Mouse (Mus musculus) liver, embryonic 15.5 days (tissue): ENCODE measurements around the gene Vegfd. TPM values are rescaled to one million over a fixed set of nuclear protein-coding genes. Genes with fewer than 3 reads are reported as not detected.

Experiments
- ATAC-seq: fragments of 200-750 bp; cut with Nextera tagmentation; 2 replicates; pipeline ENCODE4 v1.8.0; 2017; ENCODE audit warnings: moderate number of reproducible peaks, mild to moderate bottlenecking, moderate library complexity; ENCODE audit not compliant: insufficient read depth
- H3K27ac ChIP-seq: fragments of 300-500 bp; sonication (generic); replicated peaks from 2 replicates; pipeline ENCODE4 v1.5.1; 2015; ENCODE audit warnings: mild to moderate bottlenecking, inconsistent platforms
- H3K27me3 ChIP-seq: fragments of 300-500 bp; sonication (generic); 2 replicates; pipeline ENCODE4 v1.6.1; 2015; ENCODE audit warnings: mild to moderate bottlenecking, inconsistent platforms
- H3K36me3 ChIP-seq: fragments of 300-500 bp; sonication (generic); replicated peaks from 2 replicates; pipeline ENCODE4 v1.6.1; 2015; ENCODE audit warnings: moderate library complexity, mild to moderate bottlenecking, inconsistent platforms
- H3K4me1 ChIP-seq: fragments of 300-500 bp; sonication (generic); replicated peaks from 2 replicates; pipeline ENCODE4 v1.6.1; 2015; ENCODE audit warnings: inconsistent platforms
- H3K4me2 ChIP-seq: fragments of 300-500 bp; sonication (generic); 2 replicates; pipeline ENCODE4 v1.6.1; 2015; ENCODE audit warnings: moderate library complexity, mild to moderate bottlenecking, inconsistent platforms
- H3K4me3 ChIP-seq: fragments of 300-500 bp; sonication (generic); replicated peaks from 2 replicates; pipeline ENCODE4 v1.5.1; 2015; ENCODE audit warnings: mild to moderate bottlenecking, inconsistent platforms
- H3K9ac ChIP-seq: fragments of 300-500 bp; sonication (generic); 2 replicates; pipeline ENCODE4 v1.6.1; 2015; ENCODE audit warnings: moderate library complexity, mild to moderate bottlenecking, inconsistent platforms
- H3K9me3 ChIP-seq: fragments of 300-500 bp; sonication (generic); replicated peaks from 2 replicates; pipeline ENCODE4 v1.6.1; 2016; ENCODE audit warnings: inconsistent platforms
- WGBS: fragments of 180-500 bp; shearing (Covaris S2); methylation state at CpG from one replicate; pipeline ENCODE4 v1.1.7; 2015; ENCODE audit warnings: mixed read lengths; ENCODE audit not compliant: insufficient replicate concordance; 5-methylcytosine and 5-hydroxymethylcytosine counted together
- polyA plus RNA-seq: library from polyadenylated mRNA; unstranded; fragments of >200 nt; fragmentation: Nextera tagmentation; extraction: Ambion mirVana; gene quantifications from 2 replicates; pipeline ENCODE4 v1.2.1, GENCODE M21; 2015

The Vegfd gene
- 0.76 and 1.1 TPM in 2 replicates for polyA plus RNA-seq

- Histone ChIP-seq H3K4me1 (no peaks in the 10 kb centered on the region), H3K27me3 (no peaks in the 10 kb centered on the region), H3K4me3 (no peak within 1 kb of the TSS), H3K4me2 (no peak within 1 kb of the TSS), H3K9me3 (no peaks in the 10 kb centered on the region), H3K9ac (no peak within 1 kb of the TSS), H3K36me3 (no peaks in the 10 kb centered on the region), H3K27ac (no peak within 1 kb of the TSS)
- ATAC-seq, result no peak
- 21% methylated on average over 3 of the region's 3 CpGs for WGBS
Measured at GRCm38 (mm10) chrX:164373081-164373480, at the start of gene Vegfd. Gene Vegfd, plus strand, starts transcription at chrX:164373378.

GRCm38 (mm10) chrX:164323391-164323913 lies 49.7 kb upstream of the Vegfd start:
- H3K27me3 ChIP-seq, result no peaks in the 10 kb centered on the region
- no peaks in the 10 kb centered on the region for H3K9me3 ChIP-seq
- H3K4me1 ChIP-seq, result no peaks in the 10 kb centered on the region
- no peak for ATAC-seq
- H3K36me3 ChIP-seq, result no peaks in the 10 kb centered on the region
- H3K9ac ChIP-seq, result no peak overlapping the region
- 48% methylated on average over 4 of the region's 4 CpGs for WGBS
- no peak overlapping the region for H3K4me2 ChIP-seq
- H3K27ac ChIP-seq, result no peak overlapping the region
- H3K4me3 ChIP-seq, result no peak overlapping the region

GRCm38 (mm10) chrX:164330351-164330750 lies 42.8 kb upstream of the Vegfd start:
- Histone ChIP-seq H3K27ac (no peak overlapping the region), H3K9ac (no peak overlapping the region), H3K4me2 (no peak overlapping the region), H3K9me3 (no peaks in the 10 kb centered on the region), H3K36me3 (no peaks in the 10 kb centered on the region), H3K4me3 (no peak overlapping the region), H3K4me1 (no peaks in the 10 kb centered on the region), H3K27me3 (no peaks in the 10 kb centered on the region)
- WGBS, result 72% methylated on average over 2 of the region's 2 CpGs
- ATAC-seq, result no peak

GRCm38 (mm10) chrX:164330766-164331165 lies 42.4 kb upstream of the Vegfd start:
- Histone ChIP-seq H3K27ac (no peak overlapping the region), H3K4me2 (no peak overlapping the region), H3K4me1 (no peaks in the 10 kb centered on the region), H3K9ac (no peak overlapping the region), H3K27me3 (no peaks in the 10 kb centered on the region), H3K4me3 (no peak overlapping the region), H3K9me3 (no peaks in the 10 kb centered on the region), H3K36me3 (no peaks in the 10 kb centered on the region)
- no peak for ATAC-seq
- 59% methylated on average over 3 of the region's 3 CpGs for WGBS

GRCm38 (mm10) chrX:164338591-164338990 lies 34.6 kb upstream of the Vegfd start:
- Histone ChIP-seq H3K27me3 (no peaks in the 10 kb centered on the region), H3K4me2 (no peak overlapping the region), H3K9ac (no peak overlapping the region), H3K27ac (no peak overlapping the region), H3K9me3 (no peaks in the 10 kb centered on the region), H3K4me1 (no peaks in the 10 kb centered on the region), H3K4me3 (no peak overlapping the region), H3K36me3 (no peaks in the 10 kb centered on the region)
- 70% methylated on average over 4 of the region's 4 CpGs for WGBS
- ATAC-seq, result no peak

- Histone ChIP-seq H3K9me3 (no peaks in the 10 kb centered on the region), H3K36me3 (no peaks in the 10 kb centered on the region), H3K4me2 (no peak overlapping the region), H3K27me3 (no peaks in the 10 kb centered on the region), H3K4me1 (no peaks in the 10 kb centered on the region), H3K27ac (no peak overlapping the region), H3K4me3 (no peak overlapping the region), H3K9ac (no peak overlapping the region)
- no peak for ATAC-seq
- 83% methylated on average over 4 of the region's 4 CpGs for WGBS
Measured at GRCm38 (mm10) chrX:164345359-164345938, 27.7 kb upstream of the Vegfd start.

- Histone ChIP-seq H3K4me3 (no peak overlapping the region), H3K4me2 (no peak overlapping the region), H3K9ac (no peak overlapping the region), H3K27ac (no peak overlapping the region), H3K9me3 (no peaks in the 10 kb centered on the region), H3K27me3 (no peaks in the 10 kb centered on the region), H3K4me1 (no peaks in the 10 kb centered on the region), H3K36me3 (no peaks in the 10 kb centered on the region)
- WGBS, result 58% methylated on average over 3 of the region's 3 CpGs
- ATAC-seq, result no peak
Measured at GRCm38 (mm10) chrX:164348937-164349336, 24.2 kb upstream of the Vegfd start.

GRCm38 (mm10) chrX:164365153-164365865 lies 7.9 kb upstream of the Vegfd start:
- ATAC-seq, result no peak
- no peak overlapping the region for H3K4me3 ChIP-seq
- WGBS, result 64% methylated on average over 4 of the region's 4 CpGs
- H3K9me3 ChIP-seq, result no peaks in the 10 kb centered on the region
- no peaks in the 10 kb centered on the region for H3K4me1 ChIP-seq
- H3K27ac ChIP-seq, result no peak overlapping the region
- no peak overlapping the region for H3K4me2 ChIP-seq
- no peaks in the 10 kb centered on the region for H3K27me3 ChIP-seq
- no peak overlapping the region for H3K9ac ChIP-seq
- H3K36me3 ChIP-seq, result no peaks in the 10 kb centered on the region

- Histone ChIP-seq H3K4me1 (no peaks in the 10 kb centered on the region), H3K9ac (no peak overlapping the region), H3K27ac (no peak overlapping the region), H3K36me3 (no peaks in the 10 kb centered on the region), H3K9me3 (no peaks in the 10 kb centered on the region), H3K4me2 (no peak overlapping the region), H3K4me3 (no peak overlapping the region), H3K27me3 (no peaks in the 10 kb centered on the region)
- 55% methylated on average over 3 of the region's 3 CpGs for WGBS
- no peak for ATAC-seq
Measured at GRCm38 (mm10) chrX:164370576-164370975, 2.6 kb upstream of the Vegfd start.

GRCm38 (mm10) chrX:164374586-164374985 lies 1.4 kb downstream of the Vegfd start:
- 47% methylated on average over 5 of the region's 5 CpGs for WGBS

GRCm38 (mm10) chrX:164379721-164380120 lies 6.5 kb downstream of the Vegfd start:
- Histone ChIP-seq H3K4me2 (no peak overlapping the region), H3K4me1 (peaks cover 8% of the 10 kb centered on the region), H3K9ac (no peak overlapping the region), H3K27ac (no peak overlapping the region), H3K4me3 (no peak overlapping the region), H3K36me3 (no peaks in the 10 kb centered on the region), H3K9me3 (no peaks in the 10 kb centered on the region), H3K27me3 (no peaks in the 10 kb centered on the region)
- ATAC-seq, result no peak
- 58% methylated on average over 4 of the region's 4 CpGs for WGBS

More at GRCm38 (mm10) chrX:164374586-164374985, 1.4 kb downstream of the Vegfd start:
- Histone ChIP-seq H3K9me3 (no peaks in the 10 kb centered on the region), H3K4me2 (no peak overlapping the region), H3K4me1 (no peaks in the 10 kb centered on the region), H3K27me3 (no peaks in the 10 kb centered on the region), H3K36me3 (no peaks in the 10 kb centered on the region), H3K27ac (no peak overlapping the region), H3K9ac (no peak overlapping the region), H3K4me3 (no peak overlapping the region)
- no peak for ATAC-seq
